Mouse (Mus musculus) liver, postnatal 0 days (tissue): ENCODE measurements around the gene Gm8300.

ENCODE experiments used
- CTCF ChIP-seq: sonication (generic); IDR thresholded peaks from 2 replicates; pipeline ENCODE4 v1.5.1; 2016; ENCODE audit warnings: antibody characterized with exemption, low read depth
- EP300 ChIP-seq: IDR thresholded peaks from 2 replicates; pipeline ENCODE4 v1.6.1; 2016; ENCODE audit warnings: antibody characterized with exemption, low read depth, mild to moderate bottlenecking

- TF ChIP-seq CTCF, result no peak
- no peak for TF ChIP-seq EP300
Observed at GRCm38 (mm10) chr12:87470263-87471136, 43.6 kb upstream of the Gm8300 start.
